Mouse (Mus musculus): ENCODE data around the gene Lrp4.

Lrp4 gene

DNA sequence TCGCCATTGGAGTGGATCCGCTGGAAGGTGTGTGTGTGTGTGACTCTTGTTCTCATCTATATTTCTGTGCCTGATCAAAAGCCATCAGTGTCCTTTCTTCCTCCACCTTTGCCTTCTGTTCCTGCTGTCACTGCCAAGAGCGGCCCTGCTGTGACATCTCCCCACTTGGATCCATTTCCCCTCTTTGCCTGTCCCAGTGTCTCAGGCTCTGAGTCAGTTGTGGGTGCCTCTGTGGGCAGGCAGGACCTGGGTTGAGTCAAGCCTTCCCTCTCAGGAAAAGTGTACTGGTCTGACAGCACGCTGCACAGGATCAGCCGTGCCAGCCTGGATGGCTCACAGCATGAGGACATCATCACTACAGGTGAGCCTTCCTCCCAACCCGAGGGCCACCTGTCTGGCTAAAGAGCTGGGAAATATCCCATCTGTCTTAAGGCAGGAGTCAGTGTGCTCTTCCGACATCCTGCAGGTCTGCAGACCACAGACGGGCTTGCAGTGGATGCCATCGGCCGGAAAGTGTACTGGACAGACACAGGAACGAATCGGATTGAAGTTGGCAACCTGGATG is 34.8 kb downstream of the Lrp4 start:
- no peak for DNase-seq

DNA sequence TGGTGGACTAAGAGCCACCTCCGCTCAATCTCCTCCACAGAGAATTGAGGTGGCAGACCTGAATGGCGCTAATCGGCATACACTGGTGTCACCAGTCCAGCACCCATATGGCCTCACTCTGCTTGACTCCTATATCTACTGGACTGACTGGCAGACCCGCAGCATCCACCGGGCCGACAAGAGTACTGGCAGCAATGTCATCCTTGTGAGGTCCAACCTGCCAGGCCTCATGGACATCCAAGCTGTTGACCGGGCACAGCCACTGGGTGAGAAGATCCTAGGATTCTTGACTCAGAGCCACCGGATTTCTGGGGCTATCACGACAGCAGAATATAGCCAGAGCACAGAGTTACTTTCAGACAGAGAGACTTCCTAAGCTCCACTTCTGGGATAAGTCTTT is 36.7 kb downstream of the Lrp4 start:
- DNase-seq: no peak

DNA sequence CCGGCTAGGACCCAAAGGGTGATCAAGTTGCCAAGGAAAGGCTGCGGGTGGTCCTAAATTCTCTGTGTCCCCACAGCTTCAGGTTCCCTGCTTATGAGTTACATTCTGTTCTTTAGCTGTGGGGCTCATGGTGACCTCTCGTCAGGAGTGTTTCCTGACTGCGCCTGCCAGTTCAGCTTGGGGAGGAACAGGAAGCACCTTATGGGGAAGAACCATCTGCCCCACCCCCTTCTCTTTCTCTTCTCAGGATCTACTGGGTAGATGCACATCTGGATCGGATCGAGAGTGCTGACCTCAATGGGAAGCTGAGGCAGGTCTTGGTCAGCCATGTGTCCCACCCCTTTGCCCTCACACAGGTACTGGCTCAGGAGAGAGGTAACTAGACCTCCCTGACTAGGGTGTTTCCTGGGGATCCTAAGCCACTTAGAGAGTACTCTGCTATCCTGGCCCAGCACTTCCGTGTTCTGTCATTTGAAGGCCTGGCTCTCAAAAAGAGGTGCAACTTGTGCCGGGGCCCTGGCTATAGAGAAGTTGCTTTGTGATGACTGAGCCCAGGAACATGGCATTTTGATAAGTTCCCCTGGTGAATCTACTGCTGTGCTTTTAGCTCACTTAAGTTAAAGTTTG is 40.9 kb downstream of the Lrp4 start:
- DNase-seq: peak in 1 of 2 experiments; percentile 18

DNA sequence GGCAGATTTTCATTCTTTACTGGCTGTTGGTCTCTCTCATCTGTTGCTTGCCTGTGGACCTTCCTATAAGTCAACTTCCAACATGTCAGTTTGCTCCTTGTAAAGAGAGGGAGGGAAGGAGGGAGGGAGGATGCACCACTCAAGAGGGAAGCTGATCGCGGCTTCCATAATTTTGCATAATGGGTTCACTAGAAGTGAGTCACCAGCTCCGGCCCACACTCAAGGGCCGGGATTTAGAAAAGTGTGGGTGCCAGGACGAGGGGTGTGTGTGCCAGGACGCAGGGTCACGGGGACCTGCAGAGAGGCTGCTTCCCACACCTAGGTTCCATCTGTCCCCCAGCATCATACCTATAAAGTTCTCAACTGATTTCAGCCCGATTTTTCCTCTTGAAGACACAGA is 50.8 kb downstream of the Lrp4 start:
- DNase-seq: no peak

DNA sequence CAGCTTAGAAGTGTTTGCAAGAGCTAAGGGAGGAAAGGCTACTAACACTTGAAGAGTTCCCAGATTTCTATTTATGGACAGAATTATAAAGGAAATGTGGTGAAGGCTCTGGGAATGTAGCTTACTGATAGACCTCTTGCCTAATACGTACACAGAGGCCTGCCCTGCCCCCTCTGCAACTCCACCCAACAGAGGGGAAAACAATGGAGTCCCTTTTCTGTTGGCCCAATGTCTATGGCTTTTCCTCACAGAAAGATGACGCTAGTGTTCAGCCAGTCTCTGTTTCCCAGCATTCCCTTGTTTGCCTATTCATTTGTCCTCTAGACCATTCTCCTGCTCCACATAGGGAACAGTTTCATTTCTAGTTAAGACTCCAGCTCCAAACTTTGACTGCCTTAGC is 59.9 kb downstream of the Lrp4 start:
- no peak for DNase-seq

DNA sequence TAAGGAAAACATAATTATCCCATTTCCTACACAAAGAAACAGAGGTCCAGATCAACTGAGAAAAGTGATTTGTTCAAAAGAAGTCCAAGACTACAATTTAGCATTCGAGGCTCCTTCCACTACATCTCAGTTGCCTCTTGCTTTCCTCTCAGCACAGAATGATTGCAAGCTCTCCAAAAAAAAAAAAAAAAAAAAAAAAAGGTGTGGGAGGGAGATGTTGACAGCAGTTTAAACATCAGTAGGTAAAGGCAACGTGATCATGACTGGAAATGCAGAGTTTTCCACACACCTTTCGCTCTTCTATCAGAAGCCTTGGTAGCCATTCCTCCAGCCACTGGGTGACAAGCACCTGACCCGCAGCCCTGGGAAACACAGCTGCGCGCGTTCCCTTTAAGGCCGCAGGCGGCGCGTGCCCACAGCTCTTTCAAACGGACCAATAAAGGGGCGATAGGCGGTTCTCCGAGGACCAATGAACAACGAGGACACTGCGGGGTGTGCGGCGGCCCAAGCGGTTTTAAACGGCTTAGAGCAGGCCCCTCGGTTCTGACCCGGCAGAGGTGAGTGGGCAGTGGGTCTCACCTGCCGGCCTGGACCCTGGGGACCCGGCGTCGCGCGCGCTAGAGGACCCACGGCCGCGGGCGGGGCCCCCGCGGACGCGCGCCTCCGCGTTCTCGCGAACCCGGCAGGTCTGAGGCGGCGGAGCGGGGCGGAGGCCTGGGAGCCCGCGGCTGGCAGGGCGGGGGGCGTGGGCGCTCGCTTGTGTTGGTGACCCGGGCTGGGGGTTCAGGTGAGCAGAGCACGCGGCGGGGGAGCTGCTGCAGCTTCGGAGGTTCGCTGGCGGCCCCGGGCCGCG is 69.2 kb downstream of the Lrp4 start, which contains the start of gene Ckap5:
Gene Ckap5 (plus strand): TSS at position 469 of the 853 bp plus-strand sequence.
- peak; percentile 88 to 90 for DNase-seq

DNA sequence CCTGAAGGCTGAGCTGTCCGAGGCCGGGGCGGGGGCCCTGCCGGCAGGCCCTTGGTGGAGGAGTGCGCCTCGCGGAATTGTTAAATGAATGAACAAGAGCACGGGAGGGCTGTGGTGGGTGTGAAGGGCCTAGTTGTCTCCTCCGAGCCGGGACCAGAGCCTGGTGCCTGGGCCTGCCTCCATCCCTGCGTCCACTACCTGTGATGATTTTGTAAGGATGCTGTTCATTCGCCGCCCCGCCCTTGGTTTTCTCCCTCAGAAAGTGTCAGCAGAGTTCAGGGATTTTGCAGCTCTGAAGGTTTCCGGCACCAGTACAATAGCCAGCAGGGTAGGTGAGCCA is 69.8 kb downstream of the Lrp4 start:
- no peak for DNase-seq

DNA sequence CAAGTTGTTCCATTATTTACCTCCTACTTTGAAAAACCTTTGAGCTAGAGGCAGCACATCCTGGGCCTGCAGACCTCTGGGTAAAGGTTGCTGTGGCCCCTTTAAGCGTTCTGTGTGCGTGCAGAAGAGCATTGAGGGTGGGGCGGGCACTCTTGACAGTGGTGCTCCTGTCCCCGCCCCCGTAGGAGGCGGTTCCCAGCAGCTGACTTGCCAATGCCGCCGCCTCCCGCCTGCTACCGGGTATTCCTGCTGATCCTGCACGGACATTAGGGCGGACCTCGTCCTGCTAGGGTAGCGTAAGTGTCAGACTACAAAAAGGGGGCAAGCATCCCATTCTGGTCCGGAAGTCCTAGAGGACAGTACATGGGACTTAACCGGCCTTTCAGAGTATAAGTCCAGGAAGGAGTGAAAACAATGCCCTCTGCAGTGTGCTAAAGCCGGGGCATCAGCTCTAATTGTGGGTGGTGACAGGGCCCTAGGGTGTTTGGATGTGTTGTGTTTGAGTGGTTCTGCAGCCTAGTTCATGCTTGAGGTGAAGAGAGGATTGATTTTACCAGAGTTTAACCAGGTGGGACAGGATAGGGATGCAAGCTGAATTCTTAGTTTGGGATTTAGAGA is 80.4 kb downstream of the Lrp4 start:
- DNase-seq: peak; percentile 81 to 88

Data from thymus, postnatal 36 days (tissue).